Mouse (Mus musculus): ENCODE data around the gene Alcam. TPM values are rescaled to one million over a fixed set of nuclear protein-coding genes. Genes with fewer than 3 reads are reported as not detected.

Alcam gene
- 3.2 and 5.5 TPM in 2 replicates for polyA plus RNA-seq (2012; ENCODE audit: low replicate concordance)

GRCm38 (mm10) chr16:52453971-52454514, at the start of gene Alcam:
TSS of gene Alcam (minus strand) at chr16:52454074.

